In genomic region chr1:134741433-134741832, GRCm38 (mm10) we compare ENCODE assay signal across 9 mouse cellular contexts.
DNase-seq lines count a peak whose midpoint lies in the region; ATAC-seq and TF ChIP-seq lines count a peak whose summit lies in the region.
"Had no signal": no experiment of that assay in that cellular context is flagged by ENCODE, and none has a peak within 500 bp of the region (broad histone marks: within the 10 kb centered on the region; RNA-seq: fewer than 3 reads in every experiment).

No protein-coding gene starts in this region.

- intact Hi-C loops in left cerebral cortex, postnatal 4 days (cut with DNase I) = no loop called here

- H3K4me1 ChIP-seq in cerebellum, adult 2 months (ENCODE audit: control insufficient read depth, insufficient read depth, low read length) = peaks cover 22% of the 10 kb centered on the region
- H3K4me1 ChIP-seq: limb, embryonic 15.5 days had no signal

- H3K4me3 ChIP-seq in cerebellum, adult 2 months (replicated peaks; ENCODE audit: insufficient read depth, low read depth, low read length) = no peak overlapping the region
- H3K4me3 ChIP-seq: limb, embryonic 15.5 days had no signal

- no peaks in the 10 kb centered on the region for H3K27me3 ChIP-seq in cerebellum, adult 2 months (ENCODE audit: control insufficient read depth, insufficient read depth, low read length)
- H3K27me3 ChIP-seq: limb, embryonic 15.5 days had no signal

- ATAC-seq in cerebellum, adult (ENCODE audit: insufficient number of reproducible peaks, low FRiP score, low TSS enrichment) = no peak

- no peak overlapping the region for H3K27ac ChIP-seq in cerebellum, adult 2 months (ENCODE audit: insufficient read depth, low read length)
- H3K27ac ChIP-seq: limb, embryonic 15.5 days had no signal

- 88% methylated on average over 6 of the region's 6 CpGs for WGBS in cerebellum, adult 2 months

- no peak for TF ChIP-seq POLR2A in cerebellum, adult 2 months (IDR thresholded peaks at IDR 0.05; ENCODE audit: borderline replicate concordance, insufficient read depth, low read length)

- DNase-seq in cerebellum, adult 2 months = peak in 1 of 2 experiments; percentile 43
- DNase-seq in left cerebral cortex, postnatal 4 days = peak; percentile 48
- no peak for DNase-seq in left cerebral cortex, adult 9 months (ENCODE audit: low spot score in 2 of 2)
- peak; percentile 37 for DNase-seq in brain, adult 2 months (ENCODE audit: low read depth, low spot score)
- peak; percentile 54 for DNase-seq in lung, postnatal 36 days
- DNase-seq in adrenal gland, adult (ENCODE audit: inconsistent age in 2 of 2, low spot score in 1 of 2) = no peak
- DNase-seq in layer of hippocampus, adult 9-10 months (ENCODE audit: low spot score) = no peak

- TF ChIP-seq CTCF in cerebellum, adult 2 months (IDR thresholded peaks at IDR 0.05; ENCODE audit: borderline replicate concordance, insufficient read depth, low read depth, low read length) = peak; percentile 48; the same call in 1 of the 2 replicates

Comparison
In these comparisons a context has a peak if more than half of its experiments do, and no peak if none do; other contexts are left out.
1. DNase-seq: peak in left cerebral cortex, postnatal 4 days (single experiment), brain, adult 2 months (single experiment) and lung, postnatal 36 days (single experiment); none in left cerebral cortex, adult 9 months (0 of 2), adrenal gland, adult (0 of 2) and layer of hippocampus, adult 9-10 months (single experiment).